Mouse (Mus musculus) kidney, embryonic 15.5 days (tissue): ENCODE results near the gene Aldh1l1. TPM values are rescaled to one million over a fixed set of nuclear protein-coding genes. Genes with fewer than 3 reads are reported as not detected.
"Not testable (repeated sequence)": the region's sequence is repeated elsewhere in the genome, so short reads cannot be mapped to it uniquely, and the experiment has no call there.

Experiments used
- ATAC-seq: fragments of 200-750 bp; cut with Nextera tagmentation; replicated peaks from 2 replicates; pipeline ENCODE4 v1.8.0; 2017; ENCODE audit warnings: moderate TSS enrichment; ENCODE audit not compliant: low FRiP score
- H3K27ac ChIP-seq: fragments of 300-500 bp; sonication (generic); 2 replicates; pipeline ENCODE4 v1.5.1; 2015; ENCODE audit warnings: mild to moderate bottlenecking, inconsistent platforms
- H3K27me3 ChIP-seq: fragments of 300-500 bp; sonication (generic); 2 replicates; pipeline ENCODE4 v1.6.1; 2015; ENCODE audit warnings: inconsistent platforms
- H3K36me3 ChIP-seq: fragments of 300-500 bp; sonication (generic); 2 replicates; pipeline ENCODE4 v1.6.1; 2015; ENCODE audit warnings: inconsistent platforms
- H3K4me1 ChIP-seq: fragments of 300-500 bp; sonication (generic); 2 replicates; pipeline ENCODE4 v1.6.1; 2015; ENCODE audit warnings: inconsistent platforms
- H3K4me2 ChIP-seq: fragments of 300-500 bp; sonication (generic); 2 replicates; pipeline ENCODE4 v1.6.1; 2015; ENCODE audit warnings: moderate library complexity, mild to moderate bottlenecking, inconsistent platforms
- H3K4me3 ChIP-seq: fragments of 300-500 bp; sonication (generic); replicated peaks from 2 replicates; pipeline ENCODE4 v1.5.1; 2015; ENCODE audit warnings: mild to moderate bottlenecking, inconsistent platforms
- H3K9ac ChIP-seq: fragments of 300-500 bp; sonication (generic); 2 replicates; pipeline ENCODE4 v1.6.1; 2015; ENCODE audit warnings: mild to moderate bottlenecking, inconsistent platforms
- H3K9me3 ChIP-seq: fragments of 300-500 bp; sonication (generic); replicated peaks from 2 replicates; pipeline ENCODE4 v1.6.1; 2016; ENCODE audit warnings: inconsistent platforms
- WGBS: fragments of 180-500 bp; shearing (Covaris S2); methylation state at CpG from one replicate; pipeline ENCODE4 v1.1.7; 2015; ENCODE audit warnings: mixed read lengths; 5-methylcytosine and 5-hydroxymethylcytosine counted together
- polyA plus RNA-seq: library from polyadenylated mRNA; unstranded; fragments of >200 nt; fragmentation: Nextera tagmentation; extraction: Ambion mirVana; gene quantifications from 2 replicates; pipeline ENCODE4 v1.2.1, GENCODE M21; 2015

Aldh1l1 gene
- polyA plus RNA-seq, 1 experiment from 2014 or later = 13.8 TPM

DNA sequence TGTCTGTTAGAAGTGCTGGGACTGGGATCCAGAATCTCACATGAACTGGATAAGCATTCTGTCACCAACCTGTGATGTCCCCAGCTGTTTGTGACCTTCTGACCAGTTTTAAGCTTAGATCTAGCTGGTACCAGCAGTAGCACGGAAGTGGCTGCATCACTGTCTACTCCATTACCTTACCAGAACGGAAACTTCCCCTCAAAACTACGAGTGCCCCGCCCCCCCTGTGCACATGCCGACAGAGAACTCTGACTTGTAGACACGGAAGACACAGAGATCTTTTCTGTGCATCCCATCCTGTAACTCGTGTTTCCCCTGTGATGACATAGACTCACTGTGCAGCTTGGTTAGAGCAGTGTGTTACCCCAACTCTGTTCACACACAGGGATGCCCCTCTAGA, 144.2 kb downstream of the Aldh1l1 start:
- no peak overlapping the region for H3K27ac ChIP-seq
- peaks cover 2% of the 10 kb centered on the region for H3K4me1 ChIP-seq
- H3K27me3 ChIP-seq = no peaks in the 10 kb centered on the region
- no peak overlapping the region for H3K4me2 ChIP-seq
- H3K9me3 ChIP-seq = no peaks in the 10 kb centered on the region
- no peaks in the 10 kb centered on the region for H3K36me3 ChIP-seq
- H3K4me3 ChIP-seq = no peak overlapping the region
- 93% methylated on average over 7 of the region's 7 CpGs for WGBS
- no peak for ATAC-seq
- no peak overlapping the region for H3K9ac ChIP-seq

DNA sequence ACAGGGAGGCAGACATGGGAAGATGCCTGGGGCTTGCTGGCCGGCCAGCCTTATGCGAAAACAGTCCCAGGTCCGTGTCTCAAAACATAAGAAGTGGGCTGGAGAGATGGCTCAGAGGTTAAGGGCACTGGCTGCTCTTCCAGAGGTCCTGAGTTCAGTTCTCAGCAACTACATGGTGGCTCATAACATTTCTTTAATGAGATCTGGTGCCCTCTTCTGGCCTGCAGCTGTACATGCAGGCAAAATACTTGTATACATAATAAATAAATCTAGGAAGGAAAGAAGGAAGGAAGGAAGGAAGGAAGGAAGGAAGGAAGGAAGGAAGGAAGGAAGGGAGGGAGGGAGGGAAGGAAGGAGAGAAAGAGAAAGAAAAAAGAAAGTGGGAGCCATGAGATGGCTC, 146.3 kb downstream of the Aldh1l1 start:
- H3K9ac ChIP-seq, H3K27me3 ChIP-seq, ATAC-seq, H3K36me3 ChIP-seq, H3K9me3 ChIP-seq, H3K4me3 ChIP-seq, H3K4me1 ChIP-seq, H3K27ac ChIP-seq, H3K4me2 ChIP-seq: not testable (repeated sequence)
- 85% methylated on average over 3 of the region's 3 CpGs for WGBS

DNA sequence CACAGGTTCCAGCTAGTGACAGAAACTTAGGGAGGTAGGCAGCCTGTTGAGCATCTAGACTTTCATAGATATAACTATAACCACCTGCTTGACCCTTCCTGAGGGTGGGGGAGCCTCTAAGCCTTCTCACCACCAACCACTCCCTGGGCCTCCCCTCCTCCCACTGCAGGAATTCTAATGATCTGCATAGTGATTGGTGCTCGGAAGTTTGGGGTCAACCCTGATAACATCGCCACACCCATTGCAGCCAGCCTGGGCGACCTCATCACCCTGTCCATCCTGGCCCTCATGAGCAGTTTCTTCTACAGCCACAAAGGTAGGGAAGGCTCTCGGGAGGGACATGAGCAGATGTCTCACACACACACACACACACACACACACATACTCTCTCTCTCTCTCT, 148.9 kb downstream of the Aldh1l1 start:
- no peaks in the 10 kb centered on the region for H3K4me1 ChIP-seq
- H3K36me3 ChIP-seq = no peaks in the 10 kb centered on the region
- no peak overlapping the region for H3K9ac ChIP-seq
- no peak overlapping the region for H3K4me2 ChIP-seq
- H3K27me3 ChIP-seq = no peaks in the 10 kb centered on the region
- ATAC-seq = no peak
- 45% methylated on average over 4 of the region's 4 CpGs for WGBS
- H3K9me3 ChIP-seq = no peaks in the 10 kb centered on the region
- no peak overlapping the region for H3K4me3 ChIP-seq
- H3K27ac ChIP-seq = no peak overlapping the region

DNA sequence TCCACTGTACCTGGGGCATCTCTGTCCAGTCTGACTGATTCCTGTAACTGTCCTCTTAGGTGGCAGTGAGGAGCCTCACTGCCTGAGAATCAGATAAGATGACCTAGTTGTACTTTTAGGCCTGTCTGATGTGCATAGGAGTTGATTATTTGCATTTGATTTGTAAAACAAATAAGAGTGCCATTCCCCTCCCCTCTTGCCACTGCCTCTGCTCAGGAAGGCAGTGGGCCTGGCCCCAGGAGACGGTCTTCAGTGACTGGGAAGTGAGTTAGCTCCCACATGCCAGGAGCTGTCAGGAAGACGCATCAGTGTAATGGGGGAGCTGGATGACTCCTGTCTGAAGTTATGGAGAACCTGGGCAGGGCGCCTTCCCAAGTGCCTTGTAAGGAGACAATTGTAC, 149.4 kb downstream of the Aldh1l1 start:
- Histone ChIP-seq H3K9ac (no peak overlapping the region), H3K4me1 (no peaks in the 10 kb centered on the region), H3K9me3 (no peaks in the 10 kb centered on the region), H3K27ac (no peak overlapping the region), H3K36me3 (no peaks in the 10 kb centered on the region), H3K4me3 (no peak overlapping the region), H3K4me2 (no peak overlapping the region), H3K27me3 (no peaks in the 10 kb centered on the region)
- 59% methylated on average over 3 of the region's 3 CpGs for WGBS
- ATAC-seq = no peak

DNA sequence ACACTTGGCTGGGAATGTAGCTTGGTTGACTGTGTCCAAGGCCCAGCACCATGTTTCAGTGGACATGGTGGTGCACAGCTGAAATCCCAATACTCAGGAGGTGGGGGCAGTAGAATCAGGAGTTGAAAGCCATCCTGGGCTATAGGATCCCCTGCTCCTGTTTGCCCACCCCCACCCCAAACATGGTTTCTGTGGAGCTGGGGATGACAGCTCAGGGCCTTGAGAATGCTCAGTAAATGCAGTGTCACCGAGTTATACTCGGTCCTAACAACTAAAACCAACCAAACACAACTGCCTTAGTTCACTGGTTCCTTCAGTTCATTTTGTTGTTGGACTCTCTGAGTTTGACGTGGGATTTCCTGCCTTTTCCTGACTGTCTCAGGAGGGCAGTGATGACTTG, 156.8 kb downstream of the Aldh1l1 start:
- no peak overlapping the region for H3K9ac ChIP-seq
- H3K4me2 ChIP-seq = no peak overlapping the region
- peaks cover 5% of the 10 kb centered on the region; the same call in 1 of the 2 replicates for H3K4me1 ChIP-seq
- no peaks in the 10 kb centered on the region for H3K27me3 ChIP-seq
- no peaks in the 10 kb centered on the region for H3K36me3 ChIP-seq
- H3K4me3 ChIP-seq = no peak overlapping the region
- 82% methylated on average over 3 of the region's 3 CpGs for WGBS
- no peaks in the 10 kb centered on the region for H3K9me3 ChIP-seq
- ATAC-seq = no peak
- H3K27ac ChIP-seq = no peak overlapping the region

GRCm38 (mm10) chr6:90644965-90645364, 158.7 kb downstream of the Aldh1l1 start:
- Histone ChIP-seq H3K9me3 (no peaks in the 10 kb centered on the region), H3K27ac (no peak overlapping the region), H3K9ac (no peak overlapping the region), H3K36me3 (no peaks in the 10 kb centered on the region), H3K4me2 (no peak overlapping the region), H3K27me3 (no peaks in the 10 kb centered on the region), H3K4me3 (no peak overlapping the region), H3K4me1 (peaks cover 5% of the 10 kb centered on the region; the same call in 1 of the 2 replicates)
- 80% methylated on average over 4 of the region's 4 CpGs for WGBS
- no peak for ATAC-seq

DNA sequence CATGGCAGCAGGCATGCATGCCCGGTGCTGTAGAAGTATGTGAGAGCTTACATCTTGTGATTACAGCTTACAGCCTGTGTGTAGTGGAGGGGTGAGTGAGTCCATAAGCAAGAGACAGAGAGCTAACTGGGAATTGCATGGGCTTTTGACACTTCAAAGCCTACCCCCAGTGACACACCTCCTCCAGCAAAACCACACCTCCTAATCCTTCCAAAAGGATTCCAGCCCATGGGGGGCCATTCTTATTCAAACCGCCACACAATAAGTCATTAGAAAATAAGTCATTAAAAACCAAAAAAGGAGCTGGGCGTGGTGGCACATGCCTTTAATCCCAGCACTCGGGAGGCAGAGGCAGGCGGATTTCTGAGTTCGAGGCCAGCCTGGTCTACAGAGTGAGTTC, 162.2 kb downstream of the Aldh1l1 start:
- peaks cover 5% of the 10 kb centered on the region; the same call in 1 of the 2 replicates for H3K4me1 ChIP-seq
- H3K9me3 ChIP-seq = no peaks in the 10 kb centered on the region
- no peak overlapping the region for H3K9ac ChIP-seq
- no peak overlapping the region for H3K4me3 ChIP-seq
- H3K4me2 ChIP-seq = no peak overlapping the region
- no peak overlapping the region for H3K27ac ChIP-seq
- H3K36me3 ChIP-seq = no peaks in the 10 kb centered on the region
- ATAC-seq = no peak
- WGBS = 95% methylated on average over 6 of the region's 6 CpGs
- no peaks in the 10 kb centered on the region for H3K27me3 ChIP-seq

DNA sequence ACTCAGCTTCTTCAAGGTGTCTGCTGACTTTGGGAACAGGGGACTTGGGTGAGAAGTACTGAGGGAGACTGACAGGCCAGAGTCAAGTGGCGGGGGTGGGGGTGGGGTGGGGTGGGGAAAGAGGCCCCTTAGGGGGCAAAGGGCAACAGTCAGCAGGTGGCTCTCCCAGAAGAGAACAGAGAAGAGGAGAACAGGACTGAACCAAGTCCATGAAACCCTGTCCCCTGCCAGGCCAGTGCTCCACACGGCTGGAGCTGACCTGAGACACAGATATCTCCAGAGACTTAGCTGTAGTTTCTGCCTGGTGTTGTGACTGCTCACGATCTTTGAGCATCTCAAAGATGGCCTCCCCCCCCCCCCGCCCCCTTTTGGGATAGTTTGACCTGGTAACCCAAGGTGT, 163.1 kb downstream of the Aldh1l1 start:
- H3K4me1 ChIP-seq = peaks cover 5% of the 10 kb centered on the region; the same call in 1 of the 2 replicates
- no peaks in the 10 kb centered on the region for H3K36me3 ChIP-seq
- no peak overlapping the region for H3K27ac ChIP-seq
- no peak overlapping the region for H3K4me3 ChIP-seq
- no peak for ATAC-seq
- WGBS = 59% methylated on average over 4 of the region's 4 CpGs
- H3K9ac ChIP-seq = no peak overlapping the region
- no peaks in the 10 kb centered on the region for H3K9me3 ChIP-seq
- H3K27me3 ChIP-seq = no peaks in the 10 kb centered on the region
- H3K4me2 ChIP-seq = no peak overlapping the region

Other genes starting within 250 kb of the Aldh1l1 start
- gene Vmn1r54, start 240.1 kb upstream of the Aldh1l1 start, polyA plus RNA-seq = not detected in 2 replicates
- gene BC048671, start 185.2 kb upstream of the Aldh1l1 start, polyA plus RNA-seq = not detected in 2 replicates
- 4.9 and 5.6 TPM in 2 replicates for gene Chst13, start 161.2 kb upstream of the Aldh1l1 start, polyA plus RNA-seq
- 0.17 and 0.44 TPM in 2 replicates for gene Uroc1, start 153.1 kb upstream of the Aldh1l1 start, polyA plus RNA-seq
- 8.9 and 9.1 TPM in 2 replicates for gene Zxdc, start 116.9 kb upstream of the Aldh1l1 start, polyA plus RNA-seq
- gene Cfap100, start 57.6 kb upstream of the Aldh1l1 start, polyA plus RNA-seq = 0.30 and 0.58 TPM in 2 replicates
- 11.7 and 12.6 TPM in 2 replicates for gene Klf15, start 23.9 kb upstream of the Aldh1l1 start, polyA plus RNA-seq
- gene Slc41a3, start 118.3 kb downstream of the Aldh1l1 start, polyA plus RNA-seq = 6.2 and 7.6 TPM in 2 replicates